Mouse (Mus musculus) ES-E14 (cell line): ENCODE results near the gene Ston1.

Source experiments
- CHD2 ChIP-seq: IDR thresholded peaks from 2 replicates; pipeline ENCODE4 v1.6.1; 2014; ENCODE audit warnings: mild to moderate bottlenecking, low read depth, low read length, inconsistent platforms
- HCFC1 ChIP-seq: IDR thresholded peaks from 2 replicates; pipeline ENCODE4 v1.6.1; 2012; ENCODE audit warnings: low read length, inconsistent platforms, borderline replicate concordance; ENCODE audit not compliant: insufficient read depth
- MAFK ChIP-seq: IDR thresholded peaks from 2 replicates; pipeline ENCODE4 v1.6.1; 2014; ENCODE audit warnings: mild to moderate bottlenecking, low read depth, low read length, inconsistent platforms; ENCODE audit not compliant: insufficient read depth
- ZC3H11A ChIP-seq: IDR thresholded peaks from 2 replicates; pipeline ENCODE4 v1.6.1; 2012; ENCODE audit warnings: low read depth, mild to moderate bottlenecking, inconsistent platforms, low read length, borderline replicate concordance

DNA sequence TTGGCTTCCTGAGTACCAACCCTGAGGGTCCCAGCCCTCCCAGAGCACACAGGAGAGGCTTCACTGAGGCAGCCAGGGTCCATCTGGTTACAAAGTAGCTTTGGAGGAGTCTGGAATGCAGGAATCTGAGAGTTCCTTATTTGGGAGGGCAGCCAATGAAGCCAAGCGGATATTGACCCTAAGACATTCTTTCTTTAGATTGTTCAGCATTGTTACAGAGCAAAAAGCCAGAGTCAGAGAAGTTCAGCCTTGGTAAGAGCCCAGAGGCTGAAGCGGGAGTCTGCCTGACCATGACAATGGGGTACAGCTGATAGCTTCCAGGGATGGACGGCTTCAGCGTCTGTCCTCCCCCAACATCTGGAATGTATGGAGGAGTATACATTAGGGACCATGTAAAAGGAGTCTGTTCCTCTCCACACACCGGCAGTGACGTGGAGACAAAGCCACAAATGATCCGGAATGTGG is 28.9 kb downstream of the Ston1 start:
- TF ChIP-seq MAFK (no peak), ZC3H11A (no peak), HCFC1 (no peak), CHD2 (no peak)
